ENCODE assay signal across 8 mouse cellular contexts in genomic region chr10:18055696-18056390, GRCm38 (mm10). TPM values are rescaled to one million over a fixed set of nuclear protein-coding genes. Genes with fewer than 3 reads are reported as not detected.
DNase-seq lines count a peak whose midpoint lies in the region; ATAC-seq and TF ChIP-seq lines count a peak whose summit lies in the region.

Gene Reps1 (plus strand): TSS chr10:18055861.

- H3K27ac ChIP-seq in hindbrain, embryonic 15.5 days (replicated peaks) = peak within 1 kb of the TSS; percentile 94
- H3K27ac ChIP-seq in liver, embryonic 11.5 days (ENCODE audit: low read depth, low read length) = peak within 1 kb of the TSS; percentile 83
- peak within 1 kb of the TSS; percentile 93 for H3K27ac ChIP-seq in neural tube, embryonic 14.5 days (ENCODE audit: low read depth, low read length)

- under 1% methylated on average over 83 of the region's 90 CpGs for WGBS in hindbrain, embryonic 15.5 days
- WGBS in liver, embryonic 11.5 days = under 1% methylated on average over 79 of the region's 90 CpGs
- under 1% methylated on average over 52 of the region's 90 CpGs for WGBS in neural tube, embryonic 14.5 days

- no peaks in the 10 kb centered on the region for H3K27me3 ChIP-seq in E14TG2a.4 (ENCODE audit: insufficient read depth, low read length)
- H3K27me3 ChIP-seq in hindbrain, embryonic 15.5 days = no peaks in the 10 kb centered on the region
- no peaks in the 10 kb centered on the region for H3K27me3 ChIP-seq in liver, embryonic 11.5 days (replicated peaks; ENCODE audit: control insufficient read depth, insufficient read depth, low read length)
- no peaks in the 10 kb centered on the region for H3K27me3 ChIP-seq in neural tube, embryonic 14.5 days (ENCODE audit: control insufficient read depth, insufficient read depth, low read length)

- peaks cover 12% of the 10 kb centered on the region for H3K4me1 ChIP-seq in E14TG2a.4 (replicated peaks; ENCODE audit: low read depth, low read length)
- peaks cover 25% of the 10 kb centered on the region for H3K4me1 ChIP-seq in hindbrain, embryonic 15.5 days (replicated peaks)
- H3K4me1 ChIP-seq in liver, embryonic 11.5 days (replicated peaks; ENCODE audit: control insufficient read depth, insufficient read depth, low read length) = peaks cover 11% of the 10 kb centered on the region
- peaks cover 17% of the 10 kb centered on the region for H3K4me1 ChIP-seq in neural tube, embryonic 14.5 days (ENCODE audit: control insufficient read depth, insufficient read depth, low read length)

- no peak for TF ChIP-seq CTCF in E14TG2a.4 (conservative IDR thresholded peaks at IDR 0.05; ENCODE audit: low read length)

- DNase-seq in A20 (ENCODE audit: low read depth, low spot score) = peak; percentile 66
- DNase-seq in cerebellum, postnatal 14 days = peak; percentile 52 to 62
- peak; percentile 13 to 19 for DNase-seq in frontal cortex, postnatal 14 days (ENCODE audit: low spot score in 2 of 2)
- DNase-seq in liver, embryonic 11.5 days (ENCODE audit: low spot score) = peak; percentile 68
- DNase-seq in natural killer cell, adult 2 months (ENCODE audit: low spot score in 2 of 2) = no peak

- H3K36me3 ChIP-seq in E14TG2a.4 (ENCODE audit: insufficient read depth, low read length) = no peaks in the 10 kb centered on the region
- no peaks in the 10 kb centered on the region for H3K36me3 ChIP-seq in hindbrain, embryonic 15.5 days
- H3K36me3 ChIP-seq in liver, embryonic 11.5 days (ENCODE audit: control insufficient read depth, insufficient read depth, low read length) = no peaks in the 10 kb centered on the region
- H3K36me3 ChIP-seq in neural tube, embryonic 14.5 days (ENCODE audit: control insufficient read depth, insufficient read depth, low read length) = no peaks in the 10 kb centered on the region

- peak within 1 kb of the TSS; percentile 87 for H3K9ac ChIP-seq in hindbrain, embryonic 15.5 days
- H3K9ac ChIP-seq in liver, embryonic 11.5 days (ENCODE audit: low read depth, low read length) = peak within 1 kb of the TSS; percentile 82
- peak within 1 kb of the TSS; percentile 94 for H3K9ac ChIP-seq in neural tube, embryonic 14.5 days (replicated peaks; ENCODE audit: low read depth, low read length)

- peak; percentile 80 for ATAC-seq in hindbrain, embryonic 15.5 days (ENCODE audit: low FRiP score, low read depth)
- peak; percentile 73 for ATAC-seq in liver, embryonic 11.5 days (replicated peaks; ENCODE audit: low FRiP score)
- peak; percentile 83 for ATAC-seq in neural tube, embryonic 14.5 days (ENCODE audit: low read depth)

- H3K4me3 ChIP-seq in E14TG2a.4 (replicated peaks; ENCODE audit: low read length) = peak within 1 kb of the TSS; percentile 89
- peak within 1 kb of the TSS; percentile 67 for H3K4me3 ChIP-seq in hindbrain, embryonic 15.5 days
- H3K4me3 ChIP-seq in liver, embryonic 11.5 days (ENCODE audit: low read depth, low read length) = peak within 1 kb of the TSS; percentile 87
- H3K4me3 ChIP-seq in neural tube, embryonic 14.5 days (ENCODE audit: low read depth, low read length) = peak within 1 kb of the TSS; percentile 96

- H3K4me2 ChIP-seq in hindbrain, embryonic 15.5 days = peak within 1 kb of the TSS; percentile 60
- peak within 1 kb of the TSS; percentile 82 for H3K4me2 ChIP-seq in liver, embryonic 11.5 days
- peak within 1 kb of the TSS; percentile 62 for H3K4me2 ChIP-seq in neural tube, embryonic 14.5 days (ENCODE audit: low read depth, low read length)

- no peaks in the 10 kb centered on the region for H3K9me3 ChIP-seq in E14TG2a.4 (ENCODE audit: low read length)
- no peaks in the 10 kb centered on the region for H3K9me3 ChIP-seq in hindbrain, embryonic 15.5 days
- H3K9me3 ChIP-seq in liver, embryonic 11.5 days (ENCODE audit: control insufficient read depth, low read length) = no peaks in the 10 kb centered on the region
- H3K9me3 ChIP-seq in neural tube, embryonic 14.5 days (ENCODE audit: control insufficient read depth, low read length) = no peaks in the 10 kb centered on the region

RNA-seq across cellular contexts. Expression of gene Reps1, which starts in this region (rescaled TPM):
- polyA plus RNA-seq in hindbrain, embryonic 15.5 days (2015; fragmentation: Nextera tagmentation; extraction: Ambion mirVana) = 29.9 and 31.5 TPM in 2 replicates
- polyA plus RNA-seq in liver, embryonic 11.5 days (2014; fragmentation: Nextera tagmentation; extraction: Ambion mirVana) = 13.3 and 17.8 TPM in 2 replicates
- polyA plus RNA-seq in neural tube, embryonic 14.5 days (2014; fragmentation: Nextera tagmentation; extraction: Ambion mirVana) = 24.7 and 27.0 TPM in 2 replicates

Comparison
In these comparisons a context has a peak if more than half of its experiments do, and no peak if none do; other contexts are left out.
1. DNase-seq: peak in A20 (single experiment), cerebellum, postnatal 14 days (2 of 2), frontal cortex, postnatal 14 days (2 of 2) and liver, embryonic 11.5 days (single experiment); none in natural killer cell, adult 2 months (0 of 2).
2. Peak in every context shown above with its lines, with median percentiles within 50 percentile points of each other: H3K4me3 ChIP-seq, ATAC-seq, H3K27ac ChIP-seq, H3K4me2 ChIP-seq and H3K9ac ChIP-seq.